In genomic region chr1:59833723-59834122, GRCm38 (mm10) we compare ENCODE assay signal across 9 mouse cellular contexts.
A peak's percentile ranks its signal among the peaks of the same experiment; 100 is the strongest.
DNase-seq lines count a peak whose midpoint lies in the region; ATAC-seq lines count a peak whose summit lies in the region.
"Had no signal": no experiment of that assay in that cellular context is flagged by ENCODE, and none has a peak within 500 bp of the region (broad histone marks: within the 10 kb centered on the region; RNA-seq: fewer than 3 reads in every experiment).

No protein-coding gene starts in this region.

- ATAC-seq in embryonic facial prominence, embryonic 14.5 days (ENCODE audit: low read depth) = peak; percentile 68
- ATAC-seq in hindbrain, embryonic 11.5 days (ENCODE audit: low FRiP score) = no peak

- no peaks in the 10 kb centered on the region for H3K36me3 ChIP-seq in embryonic facial prominence, embryonic 14.5 days (ENCODE audit: control insufficient read depth, insufficient read depth, low read length)
- H3K36me3 ChIP-seq in hindbrain, embryonic 11.5 days (ENCODE audit: control insufficient read depth, insufficient read depth, low read length) = no peaks in the 10 kb centered on the region

- no peaks in the 10 kb centered on the region for H3K27me3 ChIP-seq in embryonic facial prominence, embryonic 14.5 days (replicated peaks; ENCODE audit: control insufficient read depth, insufficient read depth, low read length)
- no peaks in the 10 kb centered on the region for H3K27me3 ChIP-seq in hindbrain, embryonic 11.5 days (ENCODE audit: control insufficient read depth, insufficient read depth, low read length)

- H3K4me3 ChIP-seq in embryonic facial prominence, embryonic 14.5 days (ENCODE audit: low read depth, low read length) = no peak overlapping the region
- no peak overlapping the region for H3K4me3 ChIP-seq in hindbrain, embryonic 11.5 days (ENCODE audit: low read depth, low read length)

- no peak overlapping the region for H3K4me2 ChIP-seq in embryonic facial prominence, embryonic 14.5 days (ENCODE audit: low read depth, low read length)
- no peak overlapping the region for H3K4me2 ChIP-seq in hindbrain, embryonic 11.5 days (replicated peaks; ENCODE audit: low read depth, low read length)

- H3K9me3 ChIP-seq in embryonic facial prominence, embryonic 14.5 days (ENCODE audit: control insufficient read depth, low read length) = no peaks in the 10 kb centered on the region
- no peaks in the 10 kb centered on the region for H3K9me3 ChIP-seq in hindbrain, embryonic 11.5 days (ENCODE audit: control insufficient read depth, low read length)

- peak; percentile 20 for DNase-seq in NIH3T3 (ENCODE audit: low read depth)
- DNase-seq in embryonic facial prominence, embryonic 14.5 days (ENCODE audit: low spot score) = peak; percentile 75
- DNase-seq in hindbrain, embryonic 11.5 days (ENCODE audit: low spot score) = peak; percentile 10
- DNase-seq in layer of hippocampus, adult 9-11 months = peak; percentile 47
- peak; percentile 80 for DNase-seq in lung, postnatal 10 days
- peak; percentile 57 for DNase-seq in testis, postnatal 14 days (ENCODE audit: low spot score)
- DNase-seq in spleen, adult 18-20 months = no peak
- no peak for DNase-seq in thymus, adult 18-20 months

- peak overlapping the region; percentile 59; the same call in 1 of the 2 replicates for H3K27ac ChIP-seq in embryonic facial prominence, embryonic 14.5 days (replicated peaks; ENCODE audit: low read depth, low read length)
- H3K27ac ChIP-seq in hindbrain, embryonic 11.5 days (ENCODE audit: low read depth, low read length) = no peak overlapping the region
- H3K27ac ChIP-seq: macrophage had no signal

- no peak overlapping the region for H3K9ac ChIP-seq in embryonic facial prominence, embryonic 14.5 days (ENCODE audit: low read depth, low read length)
- no peak overlapping the region for H3K9ac ChIP-seq in hindbrain, embryonic 11.5 days (ENCODE audit: low read depth, low read length)

- H3K4me1 ChIP-seq in embryonic facial prominence, embryonic 14.5 days (ENCODE audit: control insufficient read depth, insufficient read depth, low read length) = peaks cover 3% of the 10 kb centered on the region; the same call in 1 of the 2 replicates
- no peaks in the 10 kb centered on the region for H3K4me1 ChIP-seq in hindbrain, embryonic 11.5 days (replicated peaks; ENCODE audit: control insufficient read depth, insufficient read depth, low read length)

- WGBS in embryonic facial prominence, embryonic 14.5 days = 6% methylated on average over 2 of the region's 2 CpGs
- WGBS in hindbrain, embryonic 11.5 days = 7% methylated on average over 2 of the region's 2 CpGs

Comparison
In these comparisons a context has a peak if more than half of its experiments do, and no peak if none do; other contexts are left out.
1. DNase-seq: peak in NIH3T3 (single experiment), embryonic facial prominence, embryonic 14.5 days (single experiment), hindbrain, embryonic 11.5 days (single experiment), layer of hippocampus, adult 9-11 months (single experiment), lung, postnatal 10 days (single experiment) and testis, postnatal 14 days (single experiment); none in spleen, adult 18-20 months (0 of 2) and thymus, adult 18-20 months (0 of 2).